12 mouse cellular contexts compared by ENCODE assay signal in the genomic region with DNA sequence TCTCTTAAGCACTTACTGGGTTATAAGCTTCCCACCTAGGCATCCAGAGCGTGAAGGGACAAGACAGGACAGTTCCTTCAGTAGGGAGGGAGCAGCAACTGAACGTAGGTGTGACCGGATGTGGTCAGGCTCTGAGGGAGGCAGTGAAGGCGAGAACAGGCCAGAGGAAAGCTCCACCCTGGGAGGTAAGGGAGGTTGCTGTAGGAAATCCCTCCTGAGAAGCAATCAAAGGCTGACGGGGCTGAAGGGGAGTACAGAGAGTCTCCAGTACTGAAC. TPM values are rescaled to one million over a fixed set of nuclear protein-coding genes. Genes with fewer than 3 reads are reported as not detected.
DNase-seq lines count a peak whose midpoint lies in the region; ATAC-seq lines count a peak whose summit lies in the region.
"Had no signal": no experiment of that assay in that cellular context is flagged by ENCODE, and none has a peak within 500 bp of the region (broad histone marks: within the 10 kb centered on the region; RNA-seq: fewer than 3 reads in every experiment).

No protein-coding gene starts in this region.

- H3K4me1 ChIP-seq in midbrain, embryonic 11.5 days (ENCODE audit: control insufficient read depth, insufficient read depth, low read length) = peaks cover 12% of the 10 kb centered on the region
- H3K4me1 ChIP-seq in midbrain, embryonic 14.5 days (ENCODE audit: control insufficient read depth, insufficient read depth, low read length) = peaks cover 18% of the 10 kb centered on the region
- H3K4me1 ChIP-seq in embryonic facial prominence, embryonic 13.5 days = peaks cover 37% of the 10 kb centered on the region
- peaks cover 30% of the 10 kb centered on the region for H3K4me1 ChIP-seq in limb, embryonic 12.5 days (replicated peaks)
- H3K4me1 ChIP-seq in stomach, embryonic 15.5 days = peaks cover 21% of the 10 kb centered on the region

- DNase-seq in midbrain, embryonic 11.5 days (ENCODE audit: low spot score, missing footprints) = no peak
- no peak for DNase-seq in midbrain, embryonic 14.5 days
- DNase-seq in right cerebral cortex, postnatal 10 days (ENCODE audit: low spot score in 2 of 2) = no peak
- DNase-seq in left cerebral cortex, adult 11 months (ENCODE audit: low spot score) = no peak
- no peak for DNase-seq in adrenal gland, postnatal 10 days
- DNase-seq: heart, postnatal 4 days; kidney, postnatal 14 days; lung, postnatal 4 days had no signal

- WGBS in midbrain, embryonic 11.5 days = 45% methylated on average over 5 of the region's 5 CpGs
- 34% methylated on average over 5 of the region's 5 CpGs for WGBS in midbrain, embryonic 14.5 days
- WGBS in embryonic facial prominence, embryonic 13.5 days = 31% methylated on average over 5 of the region's 5 CpGs
- WGBS in limb, embryonic 12.5 days = 26% methylated on average over 5 of the region's 5 CpGs
- 40% methylated on average over 5 of the region's 5 CpGs for WGBS in stomach, embryonic 15.5 days

- H3K36me3 ChIP-seq in midbrain, embryonic 11.5 days (ENCODE audit: control insufficient read depth, insufficient read depth, low read length) = no peaks in the 10 kb centered on the region
- no peaks in the 10 kb centered on the region for H3K36me3 ChIP-seq in midbrain, embryonic 14.5 days (ENCODE audit: control insufficient read depth, insufficient read depth, low read length)
- H3K36me3 ChIP-seq in embryonic facial prominence, embryonic 13.5 days = no peaks in the 10 kb centered on the region
- H3K36me3 ChIP-seq in limb, embryonic 12.5 days = no peaks in the 10 kb centered on the region
- H3K36me3 ChIP-seq in stomach, embryonic 15.5 days = no peaks in the 10 kb centered on the region
- H3K36me3 ChIP-seq: forebrain, embryonic 15.5 days had no signal

- no peaks in the 10 kb centered on the region for H3K27me3 ChIP-seq in midbrain, embryonic 11.5 days (ENCODE audit: control insufficient read depth, insufficient read depth, low read length)
- no peaks in the 10 kb centered on the region for H3K27me3 ChIP-seq in midbrain, embryonic 14.5 days (ENCODE audit: control insufficient read depth, insufficient read depth, low read length)
- no peaks in the 10 kb centered on the region for H3K27me3 ChIP-seq in embryonic facial prominence, embryonic 13.5 days
- H3K27me3 ChIP-seq in limb, embryonic 12.5 days = no peaks in the 10 kb centered on the region
- no peaks in the 10 kb centered on the region for H3K27me3 ChIP-seq in stomach, embryonic 15.5 days (replicated peaks)
- H3K27me3 ChIP-seq: forebrain, embryonic 15.5 days had no signal

- no peak for ATAC-seq in midbrain, embryonic 11.5 days (ENCODE audit: low FRiP score)
- no peak for ATAC-seq in midbrain, embryonic 14.5 days (ENCODE audit: low FRiP score, low TSS enrichment)
- ATAC-seq in embryonic facial prominence, embryonic 13.5 days (ENCODE audit: insufficient number of reproducible peaks, insufficient read depth, low FRiP score, low TSS enrichment, low read depth) = no peak
- no peak for ATAC-seq in limb, embryonic 12.5 days (ENCODE audit: insufficient number of reproducible peaks, insufficient read depth, low FRiP score, low TSS enrichment, low read depth)
- 0 out of 2 replicates have a peak, but pooled peaks have one; percentile 7 for ATAC-seq in stomach, embryonic 15.5 days (ENCODE audit: insufficient read depth, low FRiP score, low read depth)
- ATAC-seq: forebrain, embryonic 15.5 days had no signal

- H3K4me3 ChIP-seq in midbrain, embryonic 11.5 days (ENCODE audit: low read depth, low read length) = no peak overlapping the region
- no peak overlapping the region for H3K4me3 ChIP-seq in midbrain, embryonic 14.5 days (replicated peaks; ENCODE audit: low read depth, low read length)
- H3K4me3 ChIP-seq in embryonic facial prominence, embryonic 13.5 days = no peak overlapping the region
- H3K4me3 ChIP-seq in limb, embryonic 12.5 days (replicated peaks) = no peak overlapping the region
- no peak overlapping the region for H3K4me3 ChIP-seq in stomach, embryonic 15.5 days (replicated peaks)
- H3K4me3 ChIP-seq: forebrain, embryonic 15.5 days had no signal

- H3K4me2 ChIP-seq in midbrain, embryonic 11.5 days = no peak overlapping the region
- no peak overlapping the region for H3K4me2 ChIP-seq in midbrain, embryonic 14.5 days (ENCODE audit: low read length)
- no peak overlapping the region for H3K4me2 ChIP-seq in embryonic facial prominence, embryonic 13.5 days
- no peak overlapping the region for H3K4me2 ChIP-seq in limb, embryonic 12.5 days
- no peak overlapping the region for H3K4me2 ChIP-seq in stomach, embryonic 15.5 days
- H3K4me2 ChIP-seq: forebrain, embryonic 15.5 days had no signal

- H3K27ac ChIP-seq in midbrain, embryonic 11.5 days (ENCODE audit: low read depth, low read length) = no peak overlapping the region
- no peak overlapping the region for H3K27ac ChIP-seq in midbrain, embryonic 14.5 days (replicated peaks; ENCODE audit: low read depth, low read length)
- H3K27ac ChIP-seq in embryonic facial prominence, embryonic 13.5 days = peak overlapping the region; percentile 34; the same call in 1 of the 2 replicates
- 0 out of 2 replicates have a peak overlapping the region, but pooled peaks have one; percentile 35 for H3K27ac ChIP-seq in limb, embryonic 12.5 days
- peak overlapping the region; percentile 44; the same call in 1 of the 2 replicates for H3K27ac ChIP-seq in stomach, embryonic 15.5 days
- H3K27ac ChIP-seq: forebrain, embryonic 15.5 days had no signal

- H3K9ac ChIP-seq in midbrain, embryonic 11.5 days (ENCODE audit: low read length) = 0 out of 2 replicates have a peak overlapping the region, but pooled peaks have one; percentile 20
- no peak overlapping the region for H3K9ac ChIP-seq in midbrain, embryonic 14.5 days (replicated peaks; ENCODE audit: low read length)
- no peak overlapping the region for H3K9ac ChIP-seq in embryonic facial prominence, embryonic 13.5 days
- no peak overlapping the region for H3K9ac ChIP-seq in limb, embryonic 12.5 days (replicated peaks)
- H3K9ac ChIP-seq in stomach, embryonic 15.5 days = no peak overlapping the region
- H3K9ac ChIP-seq: forebrain, embryonic 15.5 days had no signal

- no peaks in the 10 kb centered on the region for H3K9me3 ChIP-seq in midbrain, embryonic 11.5 days (ENCODE audit: control insufficient read depth, low read length)
- no peaks in the 10 kb centered on the region for H3K9me3 ChIP-seq in midbrain, embryonic 14.5 days (ENCODE audit: control insufficient read depth, low read length)
- no peaks in the 10 kb centered on the region for H3K9me3 ChIP-seq in embryonic facial prominence, embryonic 13.5 days
- H3K9me3 ChIP-seq in limb, embryonic 12.5 days = no peaks in the 10 kb centered on the region
- no peaks in the 10 kb centered on the region for H3K9me3 ChIP-seq in stomach, embryonic 15.5 days
- H3K9me3 ChIP-seq: forebrain, embryonic 15.5 days had no signal

RNA-seq across cellular contexts. Expression of a gene that starts 12.8 kb away (rescaled TPM):
- polyA plus RNA-seq in midbrain, embryonic 11.5 days (2014; fragmentation: Nextera tagmentation; extraction: Ambion mirVana) = 1,577 and 1,606 TPM in 2 replicates
- polyA plus RNA-seq in midbrain, embryonic 14.5 days (2014; fragmentation: Nextera tagmentation; extraction: Ambion mirVana) = 1,201 and 1,312 TPM in 2 replicates
- 1,732 and 1,829 TPM in 2 replicates for polyA plus RNA-seq in embryonic facial prominence, embryonic 13.5 days (2015; fragmentation: Nextera tagmentation; extraction: Ambion mirVana)
- polyA plus RNA-seq in limb, embryonic 12.5 days (2016; fragmentation: Nextera tagmentation; extraction: Ambion mirVana) = 1,818 and 1,898 TPM in 2 replicates
- 1,324 and 1,567 TPM in 2 replicates for polyA plus RNA-seq in stomach, embryonic 15.5 days (2015; fragmentation: Nextera tagmentation; extraction: Ambion mirVana)
- 100 to 1,000 TPM; 243 to 258 TPM for total RNA-seq in adrenal gland, postnatal 10 days (2021)

RNA-seq across cellular contexts. Expression of a gene that starts 13.4 kb away (rescaled TPM):
- polyA plus RNA-seq in midbrain, embryonic 11.5 days (2014; fragmentation: Nextera tagmentation; extraction: Ambion mirVana) = 362 and 376 TPM in 2 replicates
- polyA plus RNA-seq in midbrain, embryonic 14.5 days (2014; fragmentation: Nextera tagmentation; extraction: Ambion mirVana) = 132 and 150 TPM in 2 replicates
- 343 and 378 TPM in 2 replicates for polyA plus RNA-seq in embryonic facial prominence, embryonic 13.5 days (2015; fragmentation: Nextera tagmentation; extraction: Ambion mirVana)
- polyA plus RNA-seq in limb, embryonic 12.5 days (2016; fragmentation: Nextera tagmentation; extraction: Ambion mirVana) = 444 and 480 TPM in 2 replicates
- polyA plus RNA-seq in stomach, embryonic 15.5 days (2015; fragmentation: Nextera tagmentation; extraction: Ambion mirVana) = 233 and 262 TPM in 2 replicates
- total RNA-seq in adrenal gland, postnatal 10 days (2021) = 10 to 100 TPM; 67.1 to 70.7 TPM

RNA-seq across cellular contexts. Expression of a gene that starts 27.4 kb away (rescaled TPM):
- polyA plus RNA-seq in midbrain, embryonic 11.5 days (2014; fragmentation: Nextera tagmentation; extraction: Ambion mirVana) = 43.5 and 46.8 TPM in 2 replicates
- polyA plus RNA-seq in midbrain, embryonic 14.5 days (2014; fragmentation: Nextera tagmentation; extraction: Ambion mirVana) = 38.2 and 43.4 TPM in 2 replicates
- polyA plus RNA-seq in embryonic facial prominence, embryonic 13.5 days (2015; fragmentation: Nextera tagmentation; extraction: Ambion mirVana) = 31.1 and 32.1 TPM in 2 replicates
- polyA plus RNA-seq in limb, embryonic 12.5 days (2016; fragmentation: Nextera tagmentation; extraction: Ambion mirVana) = 27.3 and 30.6 TPM in 2 replicates
- polyA plus RNA-seq in stomach, embryonic 15.5 days (2015; fragmentation: Nextera tagmentation; extraction: Ambion mirVana) = 23.0 and 26.6 TPM in 2 replicates
- 10 to 100 TPM; 19.1 to 20.1 TPM for total RNA-seq in adrenal gland, postnatal 10 days (2021)

RNA-seq across cellular contexts. Expression of a gene that starts 27.4 kb away (rescaled TPM):
- 57.7 and 64.7 TPM in 2 replicates for polyA plus RNA-seq in midbrain, embryonic 11.5 days (2014; fragmentation: Nextera tagmentation; extraction: Ambion mirVana)
- polyA plus RNA-seq in midbrain, embryonic 14.5 days (2014; fragmentation: Nextera tagmentation; extraction: Ambion mirVana) = 48.4 and 50.1 TPM in 2 replicates
- 58.0 and 64.4 TPM in 2 replicates for polyA plus RNA-seq in embryonic facial prominence, embryonic 13.5 days (2015; fragmentation: Nextera tagmentation; extraction: Ambion mirVana)
- polyA plus RNA-seq in limb, embryonic 12.5 days (2016; fragmentation: Nextera tagmentation; extraction: Ambion mirVana) = 65.4 and 67.0 TPM in 2 replicates
- polyA plus RNA-seq in stomach, embryonic 15.5 days (2015; fragmentation: Nextera tagmentation; extraction: Ambion mirVana) = 52.0 and 58.1 TPM in 2 replicates
- 10 to 100 TPM; 28.5 to 30.1 TPM for total RNA-seq in adrenal gland, postnatal 10 days (2021)

RNA-seq across cellular contexts. Expression of a gene that starts 34.1 kb away (rescaled TPM):
- polyA plus RNA-seq in midbrain, embryonic 11.5 days (2014; fragmentation: Nextera tagmentation; extraction: Ambion mirVana) = 58.6 and 59.1 TPM in 2 replicates
- 49.6 and 50.0 TPM in 2 replicates for polyA plus RNA-seq in midbrain, embryonic 14.5 days (2014; fragmentation: Nextera tagmentation; extraction: Ambion mirVana)
- 42.5 and 43.2 TPM in 2 replicates for polyA plus RNA-seq in embryonic facial prominence, embryonic 13.5 days (2015; fragmentation: Nextera tagmentation; extraction: Ambion mirVana)
- 39.0 and 44.0 TPM in 2 replicates for polyA plus RNA-seq in limb, embryonic 12.5 days (2016; fragmentation: Nextera tagmentation; extraction: Ambion mirVana)
- polyA plus RNA-seq in stomach, embryonic 15.5 days (2015; fragmentation: Nextera tagmentation; extraction: Ambion mirVana) = 46.5 and 47.9 TPM in 2 replicates
- total RNA-seq in adrenal gland, postnatal 10 days (2021) = 100 to 1,000 TPM in 1 of 2 experiments, 10 to 100 TPM in 1; 90.7 to 114 TPM

Comparison
In these comparisons a context has a peak if more than half of its experiments do, and no peak if none do; other contexts are left out.
1. H3K27ac ChIP-seq: peak in embryonic facial prominence, embryonic 13.5 days (single experiment), limb, embryonic 12.5 days (single experiment) and stomach, embryonic 15.5 days (single experiment); none in midbrain, embryonic 11.5 days (single experiment) and midbrain, embryonic 14.5 days (single experiment).